Mouse (Mus musculus) gastrocnemius, postnatal 25 days (tissue): ENCODE results near the gene Cemip. TPM values are rescaled to one million over a fixed set of nuclear protein-coding genes. Genes with fewer than 3 reads are reported as not detected.
"Not testable (repeated sequence)": the region's sequence is repeated elsewhere in the genome, so short reads cannot be mapped to it uniquely, and the experiment has no call there.

Experiments used
- DNase-seq: peaks from one replicate; pipeline ENCODE4 v3.0.0; 2022
- total RNA-seq, 2 experiments: library from RNA; stranded (reverse); gene quantifications; 1 replicate in 1 of 2; 2 replicates in 1 of 2; pipeline ENCODE4 v1.2.3; 2021

Gene Cemip
- total RNA-seq, 2 experiments from 2014 or later = not detected

DNA sequence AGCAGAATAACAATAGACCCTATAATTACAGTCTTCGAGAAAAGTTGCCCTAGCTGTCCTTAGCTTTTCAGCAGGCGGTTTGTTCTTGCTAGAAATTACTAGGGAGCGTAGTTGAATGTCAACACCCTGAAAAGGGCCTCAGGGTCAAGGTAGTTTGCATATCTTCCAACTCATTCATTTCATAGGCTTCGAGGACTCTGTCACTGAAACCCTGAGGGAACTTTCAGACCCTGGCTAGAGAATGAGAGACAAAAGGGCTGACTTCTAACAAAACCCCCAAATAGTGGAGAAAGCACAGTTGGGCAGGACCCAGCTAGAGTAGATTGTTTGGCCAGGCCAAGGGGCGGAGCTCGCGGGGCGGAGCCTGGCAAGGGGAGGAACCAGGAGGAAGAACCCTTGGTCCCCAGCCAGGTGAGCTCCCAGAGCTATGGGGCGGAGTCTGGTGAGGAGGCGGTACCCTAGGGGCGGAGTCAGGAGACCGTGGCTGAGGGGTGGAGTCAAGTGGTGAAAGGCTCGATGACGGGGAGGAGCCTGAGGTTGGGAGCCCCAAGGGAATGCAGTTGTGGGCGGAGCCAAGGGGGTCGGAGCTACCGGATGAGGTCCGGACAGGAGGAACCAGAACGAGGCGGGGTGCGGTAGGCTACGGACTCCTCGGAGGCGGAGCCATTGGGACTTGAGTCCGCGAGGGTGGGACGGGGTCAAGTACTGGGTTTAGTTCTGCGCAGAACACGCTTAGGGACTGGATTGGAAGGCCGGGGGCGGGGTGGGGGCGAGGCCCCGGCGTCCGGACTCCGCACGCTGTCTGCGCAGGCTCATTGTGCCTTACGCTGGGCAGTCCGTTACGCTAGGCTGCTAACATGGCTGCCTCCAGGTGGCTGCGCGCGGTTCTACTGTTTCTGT lies 194.6 kb downstream of the Cemip start:
- DNase-seq = peak; percentile 99

DNA sequence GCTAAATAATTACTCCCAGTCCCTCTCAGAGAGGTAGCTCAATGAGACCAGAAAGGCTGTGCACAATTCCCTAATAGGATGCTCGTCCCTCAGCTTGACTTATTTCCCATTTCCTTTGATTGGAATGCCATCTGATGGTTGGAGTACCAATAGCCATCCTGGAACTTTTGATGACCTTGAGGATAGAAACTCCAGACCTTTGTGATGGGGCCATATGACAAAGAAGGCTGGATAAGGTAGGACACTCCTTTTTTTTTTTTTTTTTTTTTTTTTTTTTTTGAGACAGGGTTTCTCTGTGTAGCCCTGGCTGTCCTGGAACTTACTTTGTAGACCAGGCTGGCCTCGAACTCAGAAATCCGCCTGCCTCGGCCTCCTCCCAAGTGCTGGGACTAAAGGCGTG lies 196.4 kb downstream of the Cemip start:
- not testable (repeated sequence) for DNase-seq

DNA sequence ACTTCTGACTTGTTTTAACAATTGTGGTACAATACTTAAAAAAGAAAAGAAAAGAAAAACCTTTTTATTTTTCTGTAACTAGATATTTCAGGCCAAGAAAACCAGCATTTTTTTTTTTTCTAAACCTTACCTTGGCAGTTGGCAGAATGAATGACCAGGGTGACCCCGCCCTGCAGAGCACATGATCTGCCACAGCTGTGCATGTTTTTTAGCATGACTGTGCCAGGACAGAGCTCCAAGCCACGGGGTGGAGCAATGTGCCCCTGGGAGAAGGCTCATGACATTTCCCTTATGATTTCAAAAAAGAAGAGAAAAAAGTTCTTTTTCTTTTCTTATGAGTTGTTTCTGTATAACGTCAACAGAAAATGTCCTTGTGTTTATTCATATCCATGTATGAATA lies 196.9 kb downstream of the Cemip start:
- peak; percentile 64 for DNase-seq

DNA sequence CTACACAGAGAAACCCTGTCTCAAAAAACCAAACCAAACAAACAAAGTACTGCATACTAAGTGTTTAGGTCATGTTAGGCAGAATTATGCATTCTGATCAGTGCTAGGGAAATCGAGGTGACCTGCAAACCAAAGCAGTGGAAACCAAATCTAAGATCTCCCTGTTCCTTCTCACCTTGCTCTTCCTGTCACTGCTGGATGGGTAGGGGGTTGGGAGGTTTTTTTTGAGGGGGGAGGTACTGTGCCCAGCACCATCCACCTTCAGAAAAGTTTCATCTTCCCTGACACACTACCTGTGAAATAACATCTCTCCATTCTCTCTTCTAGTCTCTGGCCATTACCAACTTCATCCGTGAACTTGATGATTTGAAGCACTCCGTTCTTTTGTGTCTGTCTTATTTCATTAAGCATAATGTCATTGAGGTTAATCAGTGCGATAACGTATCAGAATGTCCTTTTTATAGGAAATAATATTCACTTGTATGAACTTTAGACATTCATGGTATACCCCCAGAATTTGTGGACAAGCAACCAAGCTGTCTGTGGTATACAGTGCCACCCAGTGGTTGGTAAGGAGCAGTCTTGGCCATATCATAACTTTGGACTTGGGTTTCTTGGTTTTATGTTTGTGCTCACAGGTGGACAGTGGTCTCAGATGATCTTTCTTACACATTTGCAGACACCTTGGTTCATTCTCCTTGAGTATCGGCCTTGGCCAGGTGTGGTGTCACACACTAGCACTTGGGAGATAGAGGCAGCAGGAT lies 199.8 kb downstream of the Cemip start:
- no peak for DNase-seq

DNA sequence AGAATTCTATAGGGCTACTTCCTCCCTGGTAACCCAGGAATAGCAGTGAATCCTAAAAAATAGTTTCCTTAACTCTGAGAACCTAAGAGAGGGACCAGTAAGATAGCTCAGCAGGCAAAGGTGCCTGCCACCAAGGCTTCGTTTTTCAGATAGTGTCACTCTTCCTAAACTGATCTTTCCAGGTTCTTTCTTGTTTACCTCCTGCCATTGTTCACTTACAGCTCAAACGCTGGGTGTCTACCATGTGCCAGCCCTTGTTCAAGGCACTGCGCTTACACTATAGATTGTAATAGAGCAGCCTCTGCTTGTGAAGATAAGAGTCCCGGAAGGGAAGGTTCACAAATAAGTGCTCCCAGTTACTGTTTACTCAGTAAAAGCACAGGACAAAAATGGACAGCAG lies 200.5 kb downstream of the Cemip start:
- no peak for DNase-seq

DNA sequence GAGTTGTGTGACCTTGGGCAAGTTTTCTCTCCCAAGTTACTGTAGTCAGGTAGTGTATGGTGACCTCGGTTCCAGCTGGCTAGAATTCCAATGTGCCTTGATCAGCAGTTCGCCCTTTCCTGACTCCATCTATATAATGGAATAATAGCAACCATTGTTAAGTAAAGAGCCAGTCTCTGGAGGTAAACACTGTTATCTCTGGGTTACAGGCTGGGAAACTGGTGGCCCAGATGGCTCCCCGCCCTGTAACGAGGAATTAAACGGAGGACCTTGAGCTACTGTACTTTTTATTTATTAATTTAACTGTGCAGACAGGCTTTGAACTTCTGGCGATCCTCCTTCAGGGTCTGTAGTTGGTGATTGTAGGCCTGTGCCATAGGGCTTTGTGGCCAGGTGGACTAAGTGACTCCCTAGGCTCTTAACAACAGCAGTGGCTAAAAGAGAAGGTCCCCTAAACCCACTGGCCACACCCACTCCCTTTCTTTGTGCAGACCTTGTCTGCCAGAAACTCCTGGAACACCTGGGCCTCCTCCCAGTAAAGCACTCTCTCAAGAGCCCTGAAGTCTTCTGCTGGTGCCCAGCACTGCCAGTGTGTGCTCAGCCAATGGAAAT lies 201.3 kb downstream of the Cemip start:
- no peak for DNase-seq

DNA sequence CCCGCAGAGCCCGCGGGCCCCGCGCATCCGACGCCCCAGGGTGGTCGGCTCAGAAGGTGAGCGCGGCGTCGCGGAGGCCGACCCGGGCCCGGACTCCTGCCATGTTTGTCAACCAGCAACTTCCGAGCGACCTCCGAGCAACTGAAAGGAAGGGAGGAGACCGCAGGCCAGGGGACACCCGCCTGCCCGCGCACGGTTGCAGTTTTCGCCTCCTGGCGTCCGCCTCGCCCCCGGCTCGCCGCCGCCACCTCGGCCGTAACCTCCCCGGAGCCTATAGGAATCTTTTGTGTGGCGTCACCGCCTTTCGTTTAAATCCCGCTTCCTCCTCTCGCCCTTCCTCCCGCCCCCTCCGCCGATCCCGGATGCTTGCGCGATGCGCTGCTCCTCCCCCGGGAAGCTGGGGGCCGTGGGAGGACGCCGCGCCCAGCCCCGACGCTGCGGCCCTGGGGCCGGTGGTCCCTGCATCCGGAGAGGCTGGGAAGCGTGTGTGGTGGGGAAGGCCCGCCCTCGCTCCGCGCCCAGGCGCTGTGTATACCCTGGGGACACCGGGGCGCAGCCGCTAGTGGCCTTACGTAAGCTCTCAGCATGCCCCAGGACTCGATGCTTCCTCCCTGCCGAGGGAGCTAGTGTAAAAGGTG lies 202.2 kb downstream of the Cemip start, which contains the start of the genes Tlnrd1 and Mesd:
Tlnrd1 (minus strand) TSS at position 285 of the 638 bp plus-strand sequence.
Mesd (plus strand) TSS at position 446 of the 638 bp plus-strand sequence.
- peak; percentile 84 for DNase-seq

DNA sequence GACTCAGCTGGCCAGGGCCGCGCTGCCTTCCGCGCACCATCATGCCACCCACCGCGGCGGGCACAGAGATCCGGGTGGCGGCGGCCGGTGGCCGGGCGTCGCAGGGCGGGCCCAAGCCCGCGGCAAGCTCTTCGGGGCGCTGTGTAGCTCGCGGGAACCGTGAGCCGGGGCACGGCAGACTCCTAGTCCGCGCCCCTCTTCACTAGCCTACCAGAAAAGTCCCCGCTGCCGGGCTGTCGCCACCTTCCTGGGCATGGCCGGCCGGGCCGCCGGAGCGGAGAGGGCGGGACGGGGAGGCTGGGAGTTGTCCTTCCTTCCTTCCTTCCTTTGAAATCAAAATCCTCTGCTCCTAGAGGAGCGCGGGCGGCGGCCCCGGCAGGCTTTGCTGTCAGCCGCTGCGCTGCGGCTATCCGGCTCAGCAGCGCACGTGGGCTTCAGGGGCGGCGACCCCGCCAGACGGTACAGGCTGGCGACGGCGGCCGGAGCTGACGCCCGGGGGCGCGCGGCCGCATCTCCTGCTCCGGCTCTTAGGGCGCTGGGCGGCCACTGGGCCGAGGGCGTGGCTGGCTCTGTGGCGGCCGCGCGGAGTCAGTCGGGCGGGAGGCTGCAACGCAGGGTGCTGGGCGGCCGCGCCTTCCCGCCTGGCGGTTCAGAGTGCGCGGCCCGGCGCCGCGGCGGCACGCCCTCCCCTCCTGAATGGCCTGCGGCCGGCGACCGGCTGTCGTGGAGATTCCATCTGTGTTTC lies 202.9 kb downstream of the Cemip start:
- peak; percentile 78 for DNase-seq

Other genes with a start within 250 kb of the Cemip start
- 1 to 10 TPM; 2.1 to 2.6 TPM for gene Tlnrd1, start 202.2 kb downstream of the Cemip start, total RNA-seq
- 10 to 100 TPM; 26.4 to 27.4 TPM for gene Mesd, start 202.0 kb downstream of the Cemip start, total RNA-seq
- gene Abhd17c, start 65.4 kb upstream of the Cemip start, total RNA-seq = 1 to 10 TPM; 5.2 to 5.6 TPM